Mouse (Mus musculus) heart, postnatal 25 days (tissue): ENCODE measurements around the gene Rab1a. TPM values are rescaled to one million over a fixed set of nuclear protein-coding genes. Genes with fewer than 3 reads are reported as not detected.

Experiments used
- DNase-seq: peaks from one replicate; pipeline ENCODE4 v3.0.0; 2022; ENCODE audit warnings: low spot score
- intact Hi-C: fragments of 180-260 bp; cut with DNase I; formaldehyde crosslinking; loops from one replicate; pipeline ENCODE4 v1.15.1; 2025
- total RNA-seq, 2 experiments: library from RNA; stranded (reverse); gene quantifications; 2 replicates each; pipeline ENCODE4 v1.2.3; 2021

Rab1a gene
- total RNA-seq, 2 experiments from 2014 or later = 118 to 135 TPM

DNA sequence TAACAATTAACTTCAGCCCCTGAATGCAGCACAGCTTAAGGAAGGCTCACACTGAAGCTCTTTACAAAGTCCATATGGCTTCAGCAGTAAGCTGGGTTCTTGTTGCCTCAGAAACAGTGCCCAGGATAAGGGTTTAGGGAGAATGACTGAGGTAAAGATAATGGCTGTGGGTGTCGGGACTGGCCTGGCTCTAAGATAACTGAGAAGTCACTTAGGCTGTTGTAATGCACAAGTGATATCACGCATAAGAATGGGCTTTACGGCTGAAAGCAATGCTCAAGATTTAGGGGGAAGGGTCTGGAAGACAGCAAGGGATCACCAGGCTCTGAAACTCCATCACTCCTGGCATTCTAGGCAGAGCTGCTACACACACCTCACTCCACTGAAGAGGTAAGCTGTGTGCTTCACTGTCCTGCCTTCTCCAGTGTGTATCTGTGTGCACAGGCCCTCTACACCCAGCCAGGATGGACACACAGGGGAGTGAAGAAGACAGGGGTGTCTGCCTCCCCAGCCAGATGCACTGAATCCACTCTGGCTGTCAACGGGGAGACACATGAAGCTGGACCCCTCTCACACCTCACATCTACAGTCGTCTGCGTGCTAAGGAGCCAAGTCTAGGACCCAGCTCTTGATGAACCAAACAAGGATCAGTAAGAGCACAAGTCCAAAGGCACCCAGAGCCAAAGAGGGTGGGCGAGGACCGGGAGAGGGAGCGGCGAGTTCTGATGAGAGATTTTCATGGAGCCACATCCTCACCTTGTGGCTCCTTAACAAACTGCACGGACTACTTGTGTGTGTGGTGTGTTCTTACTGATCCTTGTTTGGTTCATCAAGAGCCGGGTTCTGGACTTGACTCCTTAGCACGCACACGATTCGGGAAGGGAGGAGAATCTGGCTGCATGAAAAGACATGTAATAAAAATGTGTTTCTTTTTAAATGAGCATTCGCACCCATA is 43.4 kb downstream of the Rab1a start:
- intact Hi-C loops = loop anchor here (5.0 kb wide), 2 partner anchors 112 to 422 kb away; no protein-coding TSS in a partner anchor
- DNase-seq = no peak

DNA sequence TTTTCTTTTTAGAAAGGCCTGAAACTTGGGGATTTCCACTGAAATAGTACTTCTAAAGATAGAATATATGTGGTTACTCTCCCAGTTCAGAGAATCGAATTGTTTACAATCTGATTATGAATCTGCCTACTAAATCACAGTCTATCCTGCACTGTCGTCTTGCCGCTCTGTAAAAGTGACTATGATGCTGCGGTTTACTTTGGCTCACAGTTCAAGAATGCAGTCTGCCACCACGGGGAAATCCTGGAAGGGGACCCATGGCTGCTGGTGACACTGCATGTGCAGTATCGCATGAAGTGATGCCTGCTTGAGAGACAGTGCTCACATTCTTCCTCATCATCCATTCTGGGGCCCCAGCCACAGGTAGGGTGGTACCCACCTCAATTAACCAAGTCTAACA is 44.1 kb downstream of the Rab1a start:
- DNase-seq = no peak
- intact Hi-C loops = loop anchor here (5.0 kb wide), 2 partner anchors 113 to 423 kb away; no protein-coding TSS in a partner anchor

DNA sequence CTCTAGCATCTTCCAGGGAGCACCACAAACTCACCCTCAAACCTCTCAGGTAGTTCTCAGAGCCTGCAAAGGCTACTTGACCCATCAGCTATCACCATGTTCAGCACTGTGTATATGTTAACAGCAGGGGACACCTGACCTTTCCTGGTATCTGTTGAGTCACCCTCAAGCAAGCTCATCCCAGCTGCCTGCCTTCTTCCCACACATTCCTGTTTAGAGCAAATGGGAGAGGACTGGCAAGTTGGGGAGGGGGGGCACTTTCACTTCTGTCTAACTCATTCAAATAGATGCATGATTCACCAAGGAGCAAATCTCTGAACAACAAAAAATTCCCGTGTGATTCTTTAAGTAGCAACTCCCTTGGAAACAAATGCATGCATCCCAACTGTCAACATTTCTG is 45.4 kb downstream of the Rab1a start:
- intact Hi-C loops = loop anchor here (5.0 kb wide), 2 partner anchors 114 to 424 kb away; no protein-coding TSS in a partner anchor
- DNase-seq = no peak

DNA sequence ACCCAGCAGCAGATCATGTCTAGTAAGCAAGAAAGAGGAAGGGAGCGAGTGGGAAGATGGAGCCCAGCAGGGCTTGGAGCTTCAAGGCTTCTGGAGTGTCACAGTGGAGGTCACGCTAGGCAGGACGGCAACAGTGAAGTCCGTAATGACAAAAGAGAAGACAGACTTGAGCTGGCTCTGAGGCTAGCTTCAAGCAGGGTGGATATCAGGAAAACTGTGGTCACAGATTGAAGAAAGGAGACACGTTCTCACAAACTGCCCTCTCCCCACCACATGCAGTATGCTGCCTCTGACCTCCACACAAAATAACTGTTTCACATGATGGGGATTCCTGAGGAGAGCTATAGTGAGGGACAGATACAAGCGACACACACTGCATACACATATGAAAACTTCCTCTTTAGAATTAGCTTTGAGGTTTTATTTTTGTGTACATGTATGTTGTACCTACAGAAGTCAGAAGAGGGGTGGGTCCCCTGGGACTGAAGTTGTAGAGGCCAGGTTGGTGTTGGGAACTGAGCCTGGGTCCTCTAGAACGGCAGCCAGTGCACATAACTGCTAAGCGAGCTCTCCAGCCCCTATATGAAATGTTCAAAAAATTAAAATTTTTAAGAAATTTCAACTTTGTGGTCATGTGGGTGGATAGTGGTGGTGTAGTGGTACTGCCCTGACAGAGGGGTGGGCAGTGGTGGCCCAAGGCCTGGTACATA is 46.1 kb downstream of the Rab1a start:
- DNase-seq = no peak
- intact Hi-C loops = loop anchor here (5.0 kb wide), 2 partner anchors 115 to 425 kb away; no protein-coding TSS in a partner anchor

DNA sequence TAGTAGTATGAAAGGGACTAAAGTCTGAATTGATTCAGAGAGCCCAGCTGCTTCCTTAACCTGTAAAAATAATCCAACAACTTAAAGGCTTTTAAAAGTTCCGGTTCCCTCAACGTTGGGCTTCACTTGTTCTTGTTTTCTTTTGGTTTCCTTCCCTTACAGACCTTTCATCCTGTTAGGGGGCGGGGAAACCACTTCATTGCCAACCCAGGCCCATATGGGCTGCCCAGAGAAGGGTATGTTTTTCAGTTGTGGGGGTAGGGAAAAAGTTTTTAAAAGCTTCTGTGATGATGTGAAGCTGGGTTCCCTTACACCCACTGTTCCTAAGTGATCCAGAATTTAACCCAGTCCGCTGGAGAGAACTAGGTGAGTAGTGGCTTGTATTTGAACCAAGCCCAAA is 47.0 kb downstream of the Rab1a start:
- no peak for DNase-seq
- intact Hi-C loops = loop anchor here (2.0 to 5.0 kb wide), 3 partner anchors 47 to 426 kb away; partner anchors contain the start of gene Rab1a

DNA sequence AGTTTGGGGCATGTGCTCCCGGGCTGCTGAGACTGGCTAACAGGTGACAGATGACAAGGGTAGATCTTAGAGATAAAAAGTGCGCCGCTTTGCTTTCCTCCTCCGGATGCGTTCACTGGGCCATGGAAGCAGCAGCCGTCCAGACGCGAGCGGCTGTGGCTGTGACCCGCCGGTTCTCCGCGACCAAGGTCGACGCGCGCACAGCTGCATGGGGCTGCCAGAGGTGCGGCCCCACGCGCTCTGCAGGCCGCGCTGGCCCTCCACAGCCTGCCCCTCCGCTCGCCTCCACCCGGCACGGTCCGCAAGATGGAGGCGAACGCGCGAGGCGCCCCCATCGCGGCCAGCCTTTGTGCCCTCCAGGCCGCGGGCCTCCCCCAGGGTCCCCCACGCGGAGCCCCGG is 47.6 kb downstream of the Rab1a start:
- intact Hi-C loops = loop anchor here (2.0 to 5.0 kb wide), 3 partner anchors 48 to 427 kb away; partner anchors contain the start of gene Rab1a
- DNase-seq = no peak

DNA sequence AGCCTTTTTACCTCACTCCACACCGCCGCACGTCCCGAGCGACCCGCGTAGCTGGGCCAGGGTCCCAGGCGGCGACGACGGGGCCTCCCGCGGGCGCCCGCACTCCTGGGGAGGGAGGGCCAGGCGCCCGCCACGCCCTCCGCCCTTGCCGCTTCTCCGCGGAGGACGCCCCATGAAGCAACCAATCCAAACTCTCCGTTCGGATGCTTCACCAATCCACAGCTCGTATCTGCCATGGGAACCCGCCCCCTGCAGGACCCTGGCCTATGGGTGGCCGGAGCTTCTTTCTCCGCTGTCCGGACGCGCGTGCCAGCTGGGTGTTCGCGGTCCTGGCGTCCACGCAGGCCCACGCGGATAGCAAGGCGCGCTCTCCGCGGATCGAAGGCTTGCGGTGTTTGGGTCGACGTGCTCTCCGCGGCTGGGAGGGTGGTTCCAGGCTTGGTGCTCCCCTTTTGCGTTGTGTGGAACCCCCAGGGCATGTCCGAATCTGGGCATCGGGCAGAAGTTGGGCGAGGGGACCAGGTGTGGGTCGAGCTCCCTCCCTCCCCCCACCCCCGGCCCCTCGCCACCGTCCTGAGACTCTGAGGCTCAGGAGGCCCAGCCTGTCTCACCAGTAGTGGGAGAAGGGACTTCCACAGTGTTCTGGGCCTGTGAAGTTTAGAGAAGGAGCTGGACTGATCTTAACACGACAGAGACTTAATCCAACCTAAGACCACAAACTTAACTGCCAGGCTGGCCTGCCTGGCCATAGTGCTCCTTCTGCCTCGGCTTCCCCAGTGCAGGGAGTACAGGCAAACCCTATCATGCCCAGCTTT is 48.3 kb downstream of the Rab1a start, which contains the start of gene Cep68:
TSS of gene Cep68 (minus strand) at position 134 of the 815 bp plus-strand sequence.
- intact Hi-C loops = loop anchor here (2.0 to 5.0 kb wide), 3 partner anchors 49 to 427 kb away; partner anchors contain the start of gene Rab1a
- DNase-seq = peak; percentile 93

DNA sequence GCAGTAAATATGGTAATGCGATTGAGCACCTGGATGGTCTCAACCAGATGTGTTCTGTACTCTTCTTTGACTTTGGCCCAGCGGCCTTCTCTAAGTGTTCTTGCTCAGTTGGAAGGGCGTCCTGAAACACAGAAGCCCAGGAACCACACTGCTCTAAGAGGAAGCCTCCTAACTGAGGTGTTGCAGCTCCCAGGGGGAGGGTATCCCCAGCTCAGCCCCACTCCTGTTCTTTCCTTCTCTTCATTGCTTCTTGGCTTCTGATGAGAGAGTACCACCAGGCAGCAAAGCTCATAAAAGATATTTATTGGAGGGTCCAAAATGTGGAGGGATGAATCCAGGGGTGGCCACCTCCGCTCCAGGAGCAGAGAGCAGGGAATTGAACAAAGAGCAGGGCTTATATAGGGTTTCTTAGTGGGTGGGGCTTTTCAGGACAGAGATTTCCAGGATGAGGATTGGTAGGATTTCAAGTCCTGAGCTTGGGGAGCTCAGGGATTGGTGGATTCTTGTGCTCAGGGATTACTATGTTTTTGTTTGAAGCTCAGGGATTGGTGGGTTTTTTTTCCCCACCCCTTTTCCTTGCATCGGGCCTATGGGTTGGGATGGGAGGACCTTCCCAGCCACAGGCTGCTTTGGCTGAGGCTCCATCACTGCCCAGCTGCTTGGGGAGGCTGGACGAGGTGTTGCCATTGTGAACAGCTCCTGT is 49.4 kb downstream of the Rab1a start:
- intact Hi-C loops = no loop called here
- no peak for DNase-seq

DNA sequence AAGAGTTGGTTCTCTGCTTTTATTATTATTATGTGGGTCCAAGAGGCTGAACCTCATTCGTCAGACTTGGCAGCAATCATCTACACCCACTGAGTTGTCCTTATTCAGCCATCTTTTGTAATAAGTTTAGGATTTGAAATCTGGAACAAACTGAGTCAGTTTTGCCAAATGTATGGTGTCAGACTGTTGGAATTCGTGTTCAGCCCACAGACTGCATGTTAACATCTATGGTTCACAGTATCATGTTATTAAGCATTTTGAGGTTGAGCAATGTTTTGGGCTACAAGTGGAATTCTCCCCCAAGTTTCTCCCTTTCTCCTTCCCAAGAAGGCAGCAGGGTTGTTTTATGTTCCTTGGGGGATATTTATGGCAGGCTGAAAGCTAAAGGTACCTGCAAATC is 51.9 kb downstream of the Rab1a start:
- no peak for DNase-seq
- intact Hi-C loops = no loop called here

DNA sequence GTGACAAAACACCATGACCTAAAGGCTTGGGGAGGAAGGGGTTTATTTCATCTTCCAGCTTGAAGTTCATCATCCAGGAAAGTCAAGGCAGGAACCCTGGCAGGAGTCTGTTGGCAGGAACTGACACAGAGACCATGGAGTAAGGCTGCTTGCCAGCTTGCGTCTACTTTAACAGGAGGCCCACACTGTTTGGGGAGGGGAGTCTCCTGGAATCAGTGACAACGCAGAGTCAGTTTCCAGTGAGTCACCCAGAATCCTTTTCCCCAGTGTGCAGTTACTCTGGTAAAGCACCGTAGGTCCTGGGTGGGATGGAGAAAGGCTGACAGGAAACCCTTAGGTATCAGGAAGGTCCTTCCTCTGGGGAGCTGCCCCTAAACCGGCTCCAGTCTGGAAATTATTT is 53.6 kb downstream of the Rab1a start:
- intact Hi-C loops = no loop called here
- no peak for DNase-seq

DNA sequence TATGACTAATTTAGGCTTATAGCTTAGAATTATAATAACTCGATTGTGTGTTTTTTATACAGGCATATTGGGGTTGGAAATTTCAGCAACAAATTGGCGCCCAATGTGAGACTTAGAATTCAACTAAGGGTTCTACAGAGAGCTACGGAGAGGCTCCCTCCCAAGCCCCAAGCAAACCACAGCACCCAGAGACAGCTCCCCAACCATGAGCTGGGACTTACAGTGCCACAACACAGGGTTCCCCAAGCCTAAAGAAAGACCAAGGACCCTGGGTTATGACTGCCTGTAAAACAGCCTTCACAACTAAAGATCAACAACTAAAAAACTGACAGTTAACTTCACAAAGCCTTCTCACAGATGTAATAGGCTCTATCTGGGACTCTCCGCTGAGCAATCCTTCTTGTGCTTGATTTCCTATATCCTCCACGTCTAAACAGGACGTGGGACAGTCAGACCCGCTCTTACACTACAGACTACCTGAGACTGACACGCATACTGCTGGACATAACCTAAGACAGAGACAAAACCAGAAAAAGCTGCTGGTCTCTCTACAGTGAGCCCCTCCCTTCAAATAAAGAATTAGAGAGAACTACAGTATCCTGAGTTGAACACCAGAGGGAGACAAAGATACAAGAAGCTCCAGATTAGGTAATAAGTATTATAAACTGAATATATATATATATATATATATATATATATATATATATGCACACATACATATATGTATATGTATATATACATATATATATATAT is 61.6 kb downstream of the Rab1a start:
- DNase-seq = no peak
- intact Hi-C loops = loop anchor here (1.0 to 5.0 kb wide), 3 partner anchors 70 to 138 kb away; partner anchors contain the start of gene Slc1a4

DNA sequence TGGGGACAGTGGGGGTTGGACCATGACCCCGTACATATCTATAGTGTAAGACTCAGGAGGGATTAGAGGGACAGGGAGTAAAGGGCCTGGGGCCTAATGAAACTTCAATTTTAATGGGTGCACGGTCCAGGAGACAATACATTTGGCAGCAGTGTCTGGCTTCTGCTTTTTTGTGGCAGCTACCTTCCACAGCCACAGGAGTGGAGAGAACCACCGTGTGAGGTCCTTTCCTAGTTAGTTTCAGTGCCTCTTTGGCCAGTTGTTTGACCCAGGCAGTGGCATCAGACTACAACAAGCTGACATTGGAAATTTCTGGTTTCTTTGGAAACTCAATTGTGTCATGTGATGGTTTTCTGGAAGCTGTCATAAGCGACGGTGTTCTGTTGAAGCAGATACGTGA is 68.7 kb downstream of the Rab1a start:
- DNase-seq = no peak
- intact Hi-C loops = no loop called here

DNA sequence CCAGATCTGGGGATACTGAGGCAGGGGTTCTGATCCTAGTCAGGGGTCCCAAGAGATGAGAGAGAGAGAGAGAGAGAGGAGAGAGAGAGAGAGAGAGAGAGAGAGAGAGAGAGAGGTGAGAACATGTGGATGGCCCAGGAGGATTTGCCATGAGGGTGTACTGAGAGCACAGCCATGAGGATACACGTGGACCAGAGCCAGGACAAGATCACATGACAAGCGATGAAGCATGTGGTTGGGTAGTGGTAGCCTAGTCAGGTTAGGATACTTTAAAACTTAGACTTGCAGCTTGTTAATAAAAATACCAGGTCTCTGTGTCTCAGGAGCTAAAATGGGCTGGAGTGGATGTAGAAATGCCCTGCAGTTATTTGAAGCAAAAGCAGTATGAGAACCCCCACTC is 74.7 kb downstream of the Rab1a start:
- intact Hi-C loops = no loop called here
- DNase-seq = no peak

Other genes starting within 250 kb of the Rab1a start
- gene Actr2, start 88.5 kb upstream of the Rab1a start, total RNA-seq = 10 to 100 TPM; 72.9 to 79.1 TPM
- gene Cep68, start 48.0 kb downstream of the Rab1a start, total RNA-seq = 10 to 100 TPM; 44.9 to 52.1 TPM
- 1 to 10 TPM; 1.7 TPM for gene Slc1a4, start 131.3 kb downstream of the Rab1a start, total RNA-seq